Mouse (Mus musculus) monocyte, adult 5-6 weeks (primary cell): ENCODE measurements around the gene Shq1. TPM values are rescaled to one million over a fixed set of nuclear protein-coding genes. Genes with fewer than 3 reads are reported as not detected.

Experiments used
- total RNA-seq: library from RNA; stranded (forward); fragments of 200-1000, 200-491, 200-594 nt; gene quantifications from 3 replicates; pipeline ENCODE4 v1.2.3, GENCODE M21; 2017

The Shq1 gene
- total RNA-seq, 1 experiment from 2014 or later = 7.0 TPM

Other genes starting within 250 kb of the Shq1 start
- not detected in 3 replicates for gene Gxylt2, start 33.6 kb upstream of the Shq1 start, total RNA-seq
- 121 to 148 TPM (median 146 TPM) in 3 replicates for gene Ppp4r2, start 162.5 kb upstream of the Shq1 start, total RNA-seq